ENCODE assay signal across 13 mouse cellular contexts in the genomic region with DNA sequence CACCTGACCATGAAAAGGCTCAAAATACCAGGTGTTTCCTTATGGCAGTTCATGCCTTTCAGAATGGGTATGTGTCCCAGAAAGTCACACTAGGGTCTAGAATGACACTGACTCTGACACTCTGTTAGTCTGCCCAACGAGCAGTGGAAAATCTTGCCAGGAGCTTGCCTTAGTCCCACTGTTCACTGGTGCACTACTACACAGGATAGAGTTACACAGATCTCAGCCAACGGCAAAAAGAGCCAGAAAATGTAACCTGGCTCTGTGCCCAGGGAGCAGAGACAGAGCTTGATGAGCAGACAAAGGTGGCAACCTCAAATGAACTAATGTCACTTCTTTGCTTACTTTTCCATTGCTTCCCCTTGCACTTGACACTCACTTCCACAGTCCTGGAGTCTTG.
A peak's percentile ranks its signal among the peaks of the same experiment; 100 is the strongest.
DNase-seq lines count a peak whose midpoint lies in the region; ATAC-seq and TF ChIP-seq lines count a peak whose summit lies in the region.
"Had no signal": no experiment of that assay in that cellular context is flagged by ENCODE, and none has a peak within 500 bp of the region (broad histone marks: within the 10 kb centered on the region; RNA-seq: fewer than 3 reads in every experiment).

No protein-coding gene starts in this region.

- no peak for TF ChIP-seq CTCF in liver, adult 2 months (IDR thresholded peaks at IDR 0.05; ENCODE audit: low read depth, low read length)
- TF ChIP-seq CTCF in intestine, postnatal 0 days (IDR thresholded peaks at IDR 0.05; ENCODE audit: low read depth), result no peak

- peak; percentile 17 for DNase-seq in gastrocnemius, postnatal 10 days
- DNase-seq in gastrocnemius, adult 8-10 months (ENCODE audit: low spot score in 2 of 2), result no peak
- DNase-seq in liver, adult 2 months (ENCODE audit: extremely low read depth, low read depth, low spot score), result peak; percentile 2
- DNase-seq in liver, result no peak
- peak; percentile 3 for DNase-seq in cerebellum, adult 9-10 months
- peak; percentile 57 for DNase-seq in embryonic facial prominence, embryonic 14.5 days (ENCODE audit: low spot score)
- DNase-seq in left cerebral cortex, adult 18-20 months (ENCODE audit: low spot score in 2 of 2), result no peak
- DNase-seq: lung, adult 2 months; thymus, adult 18-20 months had no signal

- no peaks in the 10 kb centered on the region for H3K27me3 ChIP-seq in liver, adult 2 months (ENCODE audit: control insufficient read depth, insufficient read depth, low read length)
- no peaks in the 10 kb centered on the region for H3K27me3 ChIP-seq in embryonic facial prominence, embryonic 14.5 days (replicated peaks; ENCODE audit: control insufficient read depth, insufficient read depth, low read length)
- H3K27me3 ChIP-seq in intestine, postnatal 0 days (replicated peaks; ENCODE audit: control insufficient read depth, insufficient read depth, low read length), result no peaks in the 10 kb centered on the region
- H3K27me3 ChIP-seq: neural tube, embryonic 15.5 days had no signal

- H3K4me2 ChIP-seq in embryonic facial prominence, embryonic 14.5 days (ENCODE audit: low read depth, low read length), result no peak overlapping the region
- no peak overlapping the region for H3K4me2 ChIP-seq in intestine, postnatal 0 days (replicated peaks; ENCODE audit: low read depth)
- H3K4me2 ChIP-seq: midbrain, embryonic 11.5 days; neural tube, embryonic 15.5 days had no signal

- no peaks in the 10 kb centered on the region for H3K9me3 ChIP-seq in embryonic facial prominence, embryonic 14.5 days (ENCODE audit: control insufficient read depth, low read length)
- no peaks in the 10 kb centered on the region for H3K9me3 ChIP-seq in intestine, postnatal 0 days (ENCODE audit: control insufficient read depth)
- H3K9me3 ChIP-seq: limb, embryonic 10.5 days; neural tube, embryonic 15.5 days had no signal

- TF ChIP-seq POLR2A in liver, adult 2 months (IDR thresholded peaks at IDR 0.05; ENCODE audit: extremely low read depth, insufficient read depth, low read length), result no peak

- 50% methylated on average over 2 of the region's 2 CpGs for WGBS in liver, adult 2 months
- 46% methylated on average over 2 of the region's 2 CpGs for WGBS in embryonic facial prominence, embryonic 14.5 days
- 65% methylated on average over 2 of the region's 2 CpGs for WGBS in intestine, postnatal 0 days

- peak; percentile 85 for ATAC-seq in embryonic facial prominence, embryonic 14.5 days (ENCODE audit: low read depth)
- ATAC-seq in intestine, postnatal 0 days, result no peak

- H3K4me1 ChIP-seq in liver, adult 2 months (ENCODE audit: control insufficient read depth, insufficient read depth, low read length), result no peaks in the 10 kb centered on the region
- H3K4me1 ChIP-seq in embryonic facial prominence, embryonic 14.5 days (ENCODE audit: control insufficient read depth, insufficient read depth, low read length), result no peaks in the 10 kb centered on the region
- no peaks in the 10 kb centered on the region for H3K4me1 ChIP-seq in intestine, postnatal 0 days (replicated peaks; ENCODE audit: control insufficient read depth, insufficient read depth, low read length)
- H3K4me1 ChIP-seq: limb, embryonic 10.5 days; neural tube, embryonic 15.5 days had no signal

- H3K36me3 ChIP-seq in liver, adult 2 months (ENCODE audit: control insufficient read depth, insufficient read depth, low read length), result no peaks in the 10 kb centered on the region
- H3K36me3 ChIP-seq in embryonic facial prominence, embryonic 14.5 days (ENCODE audit: control insufficient read depth, insufficient read depth, low read length), result no peaks in the 10 kb centered on the region
- no peaks in the 10 kb centered on the region for H3K36me3 ChIP-seq in intestine, postnatal 0 days (ENCODE audit: control insufficient read depth, insufficient read depth)
- H3K36me3 ChIP-seq: limb, embryonic 10.5 days; neural tube, embryonic 15.5 days had no signal

- H3K27ac ChIP-seq in liver, adult 2 months (replicated peaks; ENCODE audit: insufficient read depth, low read depth, low read length), result no peak overlapping the region
- no peak overlapping the region for H3K27ac ChIP-seq in embryonic facial prominence, embryonic 14.5 days (replicated peaks; ENCODE audit: low read depth, low read length)
- H3K27ac ChIP-seq in intestine, postnatal 0 days (ENCODE audit: low read depth, low read length), result no peak overlapping the region
- H3K27ac ChIP-seq: limb, embryonic 10.5 days; neural tube, embryonic 15.5 days had no signal

- H3K79me2 ChIP-seq in liver, adult 2 months (ENCODE audit: control insufficient read depth, insufficient read depth, low read length), result no peaks in the 10 kb centered on the region

- no peak overlapping the region for H3K4me3 ChIP-seq in liver, adult 2 months (ENCODE audit: insufficient read depth, low read depth, low read length)
- no peak overlapping the region for H3K4me3 ChIP-seq in embryonic facial prominence, embryonic 14.5 days (ENCODE audit: low read depth, low read length)
- no peak overlapping the region for H3K4me3 ChIP-seq in intestine, postnatal 0 days (ENCODE audit: low read depth, low read length)
- H3K4me3 ChIP-seq: limb, embryonic 10.5 days; neural tube, embryonic 15.5 days had no signal

- no peak overlapping the region for H3K9ac ChIP-seq in liver, adult 2 months (ENCODE audit: low read depth, low read length)
- no peak overlapping the region for H3K9ac ChIP-seq in embryonic facial prominence, embryonic 14.5 days (ENCODE audit: low read depth, low read length)
- H3K9ac ChIP-seq in intestine, postnatal 0 days (ENCODE audit: low read depth, low read length), result no peak overlapping the region
- H3K9ac ChIP-seq: neural tube, embryonic 15.5 days had no signal

Comparison
In these comparisons a context has a peak if more than half of its experiments do, and no peak if none do; other contexts are left out.
1. DNase-seq: peak in gastrocnemius, postnatal 10 days (single experiment), liver, adult 2 months (single experiment), cerebellum, adult 9-10 months (single experiment) and embryonic facial prominence, embryonic 14.5 days (single experiment); none in gastrocnemius, adult 8-10 months (0 of 2), liver (single experiment) and left cerebral cortex, adult 18-20 months (0 of 2).